Comparison of ENCODE assay signal across 17 mouse cellular contexts in the genomic region with DNA sequence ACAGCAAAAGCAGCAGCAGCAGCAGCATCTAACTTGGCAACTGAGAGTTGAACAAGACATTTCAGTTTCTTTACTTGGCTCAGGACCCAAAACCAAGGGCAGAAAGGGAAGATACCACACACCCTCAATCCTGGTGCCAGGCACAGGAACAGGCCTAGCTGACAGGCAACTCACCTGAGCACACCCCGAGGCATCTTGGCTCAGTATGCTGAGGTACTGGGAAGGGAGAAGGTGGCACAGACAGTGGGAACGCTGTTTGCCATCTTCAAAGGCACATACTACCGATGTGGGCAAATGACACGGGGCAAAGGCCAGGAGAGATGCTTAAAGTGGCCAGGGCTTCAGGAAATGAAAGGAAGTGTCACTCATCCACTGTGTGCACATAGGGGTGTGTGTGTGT.
"Had no signal": no experiment of that assay in that cellular context is flagged by ENCODE, and none has a peak within 500 bp of the region (broad histone marks: within the 10 kb centered on the region; RNA-seq: fewer than 3 reads in every experiment).

No protein-coding gene starts in this region.

- H3K27me3 ChIP-seq: liver, embryonic 15.5 days; neural tube, embryonic 12.5 days had no signal

- H3K9me3 ChIP-seq: limb, embryonic 10.5 days; liver, embryonic 15.5 days; midbrain, embryonic 12.5 days; neural tube, embryonic 12.5 days had no signal

- H3K27ac ChIP-seq: left cerebral cortex, adult 2 months; limb, embryonic 10.5 days; liver, embryonic 15.5 days; midbrain, embryonic 12.5 days; neural tube, embryonic 12.5 days had no signal

- ATAC-seq: lung, postnatal 0 days had no signal

- H3K4me3 ChIP-seq: left cerebral cortex, adult 2 months; limb, embryonic 10.5 days; liver, embryonic 15.5 days; midbrain, embryonic 12.5 days; neural tube, embryonic 12.5 days had no signal

- H3K36me3 ChIP-seq: limb, embryonic 10.5 days; liver, embryonic 15.5 days; midbrain, embryonic 12.5 days; neural tube, embryonic 12.5 days had no signal

- DNase-seq: kidney, adult 18-20 months; kidney, postnatal 10 days; kidney, postnatal 4 days; lung, adult 2 months; lung, postnatal 36 days; retina, postnatal 1 day; right cerebral cortex, postnatal 4 days; spleen, adult 18-20 months; thymus, adult 18-20 months; thymus, postnatal 14 days had no signal

- H3K9ac ChIP-seq: liver, embryonic 15.5 days; midbrain, embryonic 12.5 days; neural tube, embryonic 12.5 days had no signal

- H3K4me2 ChIP-seq: liver, embryonic 11.5 days; liver, embryonic 15.5 days; midbrain, embryonic 12.5 days; neural tube, embryonic 12.5 days had no signal
